Mouse (Mus musculus) erythroblast, embryonic 14.5 days (primary cell): Measurements from ENCODE around the gene Ston1. TPM values are rescaled to one million over a fixed set of nuclear protein-coding genes. Genes with fewer than 3 reads are reported as not detected.

Source experiments
- H3K27me3 ChIP-seq: 2 replicates; pipeline ENCODE4 v1.6.1; 2012; ENCODE audit warnings: inconsistent platforms; ENCODE audit not compliant: control insufficient read depth
- H3K36me3 ChIP-seq: 2 replicates; pipeline ENCODE4 v1.6.1; 2012; ENCODE audit warnings: mild to moderate bottlenecking, inconsistent platforms; ENCODE audit not compliant: control insufficient read depth
- H3K4me1 ChIP-seq: 2 replicates; pipeline ENCODE4 v1.6.1; 2012; ENCODE audit warnings: inconsistent platforms; ENCODE audit not compliant: control insufficient read depth
- H3K4me3 ChIP-seq: replicated peaks from 2 replicates; pipeline ENCODE3; 2012; ENCODE audit warnings: moderate library complexity, mild to moderate bottlenecking, inconsistent platforms
- H3K9me3 ChIP-seq: 2 replicates; pipeline ENCODE4 v1.6.1; 2012; ENCODE audit warnings: low read length, inconsistent platforms, mixed read lengths; ENCODE audit not compliant: control insufficient read depth
- GATA1 ChIP-seq: IDR thresholded peaks from 2 replicates; pipeline ENCODE4 v1.6.1; 2012; ENCODE audit warnings: low read length, inconsistent platforms, mixed read lengths
- TAL1 ChIP-seq: IDR thresholded peaks from 3 replicates; pipeline ENCODE4 v1.6.1; 2012; ENCODE audit warnings: low read length, inconsistent platforms, mixed read lengths
- polyA plus RNA-seq: library from polyadenylated mRNA; stranded (reverse); fragments of >175 nt; gene quantifications from 2 replicates; pipeline ENCODE4 v1.2.3, GENCODE M21; 2012

Gene Ston1
- polyA plus RNA-seq, 1 experiment: not detected

GRCm38 (mm10) chr17:88627150-88627549, 29.7 kb downstream of the Ston1 start:
- no peak for TF ChIP-seq GATA1
- no peak for TF ChIP-seq TAL1
- Histone ChIP-seq H3K9me3 (no peaks in the 10 kb centered on the region), H3K36me3 (no peaks in the 10 kb centered on the region), H3K4me1 (no peaks in the 10 kb centered on the region), H3K4me3 (no peak overlapping the region), H3K27me3 (no peaks in the 10 kb centered on the region)

- no peak for TF ChIP-seq TAL1
- TF ChIP-seq GATA1: no peak
- no peak overlapping the region for H3K4me3 ChIP-seq
Observed at GRCm38 (mm10) chr17:88628676-88629380, 31.3 kb downstream of the Ston1 start.

GRCm38 (mm10) chr17:88629381-88629759, 31.9 kb downstream of the Ston1 start:
- Histone ChIP-seq H3K4me3 (no peak overlapping the region), H3K9me3 (no peaks in the 10 kb centered on the region), H3K27me3 (no peaks in the 10 kb centered on the region), H3K36me3 (no peaks in the 10 kb centered on the region), H3K4me1 (no peaks in the 10 kb centered on the region)
- TF ChIP-seq GATA1 (no peak), TAL1 (no peak)

More at GRCm38 (mm10) chr17:88628676-88629380, 31.3 kb downstream of the Ston1 start:
- Histone ChIP-seq H3K4me1 (no peaks in the 10 kb centered on the region), H3K27me3 (no peaks in the 10 kb centered on the region), H3K9me3 (no peaks in the 10 kb centered on the region), H3K36me3 (no peaks in the 10 kb centered on the region)

- H3K4me3 ChIP-seq: no peak overlapping the region
- H3K36me3 ChIP-seq: no peaks in the 10 kb centered on the region
- H3K27me3 ChIP-seq: no peaks in the 10 kb centered on the region
- H3K4me1 ChIP-seq: no peaks in the 10 kb centered on the region
- H3K9me3 ChIP-seq: no peaks in the 10 kb centered on the region
- TF ChIP-seq TAL1 (no peak), GATA1 (no peak)
Observed at GRCm38 (mm10) chr17:88629931-88630553, 32.6 kb downstream of the Ston1 start.

GRCm38 (mm10) chr17:88630554-88630948, 33.1 kb downstream of the Ston1 start:
- no peaks in the 10 kb centered on the region for H3K9me3 ChIP-seq
- H3K27me3 ChIP-seq: no peaks in the 10 kb centered on the region
- H3K36me3 ChIP-seq: no peaks in the 10 kb centered on the region
- H3K4me1 ChIP-seq: no peaks in the 10 kb centered on the region
- TF ChIP-seq GATA1 (no peak), TAL1 (no peak)
- H3K4me3 ChIP-seq: no peak overlapping the region

- no peaks in the 10 kb centered on the region for H3K36me3 ChIP-seq
- no peaks in the 10 kb centered on the region for H3K9me3 ChIP-seq
- H3K4me1 ChIP-seq: no peaks in the 10 kb centered on the region
- H3K4me3 ChIP-seq: no peak overlapping the region
- no peaks in the 10 kb centered on the region for H3K27me3 ChIP-seq
- TF ChIP-seq TAL1: no peak
- TF ChIP-seq GATA1: no peak
Observed at GRCm38 (mm10) chr17:88632631-88633030, 35.1 kb downstream of the Ston1 start.

GRCm38 (mm10) chr17:88636076-88636475, 38.6 kb downstream of the Ston1 start:
- Histone ChIP-seq H3K27me3 (no peaks in the 10 kb centered on the region), H3K4me1 (no peaks in the 10 kb centered on the region), H3K9me3 (no peaks in the 10 kb centered on the region), H3K36me3 (no peaks in the 10 kb centered on the region), H3K4me3 (no peak overlapping the region)
- TF ChIP-seq TAL1: no peak
- TF ChIP-seq GATA1: no peak

GRCm38 (mm10) chr17:88636587-88636986, 39.1 kb downstream of the Ston1 start:
- Histone ChIP-seq H3K9me3 (no peaks in the 10 kb centered on the region), H3K4me1 (no peaks in the 10 kb centered on the region), H3K36me3 (no peaks in the 10 kb centered on the region), H3K27me3 (no peaks in the 10 kb centered on the region), H3K4me3 (no peak overlapping the region)
- TF ChIP-seq TAL1 (no peak), GATA1 (no peak)

- Histone ChIP-seq H3K27me3 (no peaks in the 10 kb centered on the region), H3K9me3 (no peaks in the 10 kb centered on the region), H3K4me1 (no peaks in the 10 kb centered on the region), H3K4me3 (no peak overlapping the region), H3K36me3 (no peaks in the 10 kb centered on the region; the same call in 1 of the 2 replicates)
- TF ChIP-seq TAL1: no peak
- TF ChIP-seq GATA1: no peak
Observed at GRCm38 (mm10) chr17:88641012-88641411, 43.5 kb downstream of the Ston1 start.
